Mouse (Mus musculus) ES-Bruce4 (cell line): ENCODE measurements at regions not wholly inside any gene's neighbourhood (a gene's known extent, or its start where the extent isn't known, plus 50 kb on each side); places are given as distances from the start of the nearest gene placed in this dataset.

Source experiments
- EP300 ChIP-seq: IDR thresholded peaks from 2 replicates; pipeline ENCODE4 v1.6.1; 2011; ENCODE audit warnings: low read depth, low read length; ENCODE audit not compliant: insufficient read depth
- POLR2A ChIP-seq: IDR thresholded peaks from one replicate; pipeline ENCODE4 v1.8.1; 2011; ENCODE audit warnings: low read length; ENCODE audit not compliant: insufficient read depth

DNA sequence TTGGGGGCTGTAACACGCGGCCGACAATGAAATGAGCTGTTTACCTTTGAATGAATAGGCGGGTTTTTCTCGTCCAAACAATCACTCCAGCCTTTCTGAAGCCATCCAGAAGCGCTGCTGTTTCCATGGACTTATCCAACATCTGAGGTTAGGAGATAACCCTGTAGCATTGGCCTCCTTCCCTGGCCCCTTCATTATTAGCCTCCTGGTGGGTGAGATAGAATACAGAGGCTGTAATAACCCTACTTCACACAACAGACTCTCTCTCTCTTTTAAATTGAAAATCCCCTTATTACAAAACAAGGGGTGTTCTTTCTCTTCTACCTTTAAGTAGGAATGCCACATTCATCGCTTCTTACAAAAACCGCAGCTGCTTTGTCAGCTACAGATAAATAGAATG lies 646.8 kb downstream of the Nedd1 start:
- TF ChIP-seq POLR2A, result no peak
- no peak for TF ChIP-seq EP300
